Mouse (Mus musculus) right cerebral cortex, adult 2 months (tissue): ENCODE measurements around the gene Creld1.
A peak's percentile ranks its signal among the peaks of the same experiment; 100 is the strongest.

Source experiments
- DNase-seq, 2 experiments: peaks; one replicate each; pipeline ENCODE4 v3.0.0; 2021 to 2022; ENCODE audit warnings: low spot score in 2 of 2

Creld1 gene

DNA sequence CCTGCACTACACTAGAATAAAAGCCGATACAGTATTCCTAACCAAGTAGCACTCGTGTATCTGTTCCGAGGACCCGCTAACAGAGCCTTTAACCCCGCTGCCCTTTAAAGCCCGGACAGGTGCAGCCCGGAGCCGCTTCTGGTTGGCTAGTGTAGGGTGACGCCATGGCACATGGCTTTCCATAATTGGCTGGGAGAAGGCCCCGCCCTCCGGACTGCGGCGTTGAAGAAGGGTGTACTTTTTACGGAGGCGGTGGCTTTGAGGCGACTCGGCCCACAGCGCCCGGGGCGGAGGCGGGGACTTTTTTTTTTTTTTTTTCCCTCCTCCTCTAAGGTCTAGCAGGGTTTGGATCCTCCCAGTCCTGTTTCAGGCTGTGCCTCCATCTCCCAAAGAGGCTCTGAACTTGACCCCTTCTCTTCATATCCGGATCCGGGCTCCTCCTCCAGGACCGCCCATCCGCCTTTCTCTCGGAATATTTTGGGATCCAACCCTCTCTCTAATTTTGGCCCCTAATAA lies at the start of gene Creld1:
TSS of gene Creld1 (plus strand) at position 198 of the 516 bp plus-strand sequence.
- DNase-seq, result peak; percentile 94 to 95

DNA sequence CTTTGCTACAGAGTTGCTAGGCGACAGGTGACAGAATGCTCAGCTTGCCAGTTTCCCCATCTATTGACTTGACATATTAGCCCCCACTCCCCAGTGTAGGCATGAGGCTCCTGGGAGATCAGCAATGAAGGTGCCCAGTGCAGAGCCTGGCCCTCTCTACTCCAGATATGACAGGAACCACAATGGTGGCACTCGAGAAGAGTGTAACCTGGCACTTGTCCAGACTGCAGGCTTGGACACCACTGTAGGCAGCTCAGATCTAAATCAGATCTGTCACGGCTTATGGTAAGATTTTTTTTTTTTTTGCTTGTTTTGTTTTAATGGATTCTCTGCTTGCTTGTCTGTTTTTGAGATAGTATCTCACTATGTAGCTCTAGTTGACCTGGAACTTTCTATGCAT lies 49.4 kb upstream of the Creld1 start:
- no peak for DNase-seq

DNA sequence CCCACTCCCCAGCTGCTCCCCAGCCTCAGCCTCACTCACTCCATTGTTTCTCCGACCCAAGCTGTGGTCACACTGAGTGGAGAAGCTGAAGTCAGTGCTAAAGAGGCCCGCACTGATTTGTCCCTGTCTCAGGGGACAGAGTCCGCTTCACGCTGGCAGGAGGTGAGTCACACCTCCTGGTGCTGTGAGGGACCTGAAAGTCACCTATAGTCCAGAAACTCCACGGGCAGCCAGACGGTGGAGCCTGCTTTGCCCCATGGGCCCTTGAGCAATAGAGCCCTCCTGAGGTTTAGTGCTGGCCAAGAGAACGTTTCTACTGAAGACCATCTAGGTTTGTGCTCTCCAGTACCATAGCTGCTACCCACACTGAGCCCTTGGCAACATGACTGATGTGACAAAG lies 48.4 kb upstream of the Creld1 start:
- DNase-seq, result no peak

DNA sequence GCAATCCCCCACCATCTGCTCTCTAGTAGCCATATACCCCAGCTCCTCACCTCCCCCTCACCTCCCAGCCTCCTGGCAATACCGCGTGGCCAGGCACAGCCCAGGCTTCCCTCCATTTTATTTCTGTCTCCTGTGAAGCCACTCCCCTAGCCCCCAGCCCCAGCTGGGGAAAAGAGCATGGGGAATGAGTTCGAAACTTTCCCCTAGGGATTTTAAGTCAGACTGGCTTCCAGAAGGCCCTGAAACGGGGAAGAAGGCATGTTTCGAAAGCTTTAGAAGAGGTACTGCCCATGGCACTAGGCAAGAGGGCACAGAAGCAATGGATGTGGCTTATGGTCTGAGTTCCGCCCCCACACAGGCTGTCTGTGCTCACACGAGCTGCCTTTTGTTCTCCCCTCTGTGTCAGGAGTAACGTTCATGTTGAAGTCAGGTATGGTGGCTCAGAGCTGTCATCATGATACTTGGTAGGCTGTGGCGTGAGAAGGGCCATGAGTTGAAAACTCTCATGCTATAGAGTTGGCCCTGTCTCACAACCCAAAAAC lies 47.4 kb upstream of the Creld1 start, which contains the start of gene Cidec:
TSS of gene Cidec (minus strand) at position 97 of the 542 bp plus-strand sequence.
- no peak for DNase-seq

DNA sequence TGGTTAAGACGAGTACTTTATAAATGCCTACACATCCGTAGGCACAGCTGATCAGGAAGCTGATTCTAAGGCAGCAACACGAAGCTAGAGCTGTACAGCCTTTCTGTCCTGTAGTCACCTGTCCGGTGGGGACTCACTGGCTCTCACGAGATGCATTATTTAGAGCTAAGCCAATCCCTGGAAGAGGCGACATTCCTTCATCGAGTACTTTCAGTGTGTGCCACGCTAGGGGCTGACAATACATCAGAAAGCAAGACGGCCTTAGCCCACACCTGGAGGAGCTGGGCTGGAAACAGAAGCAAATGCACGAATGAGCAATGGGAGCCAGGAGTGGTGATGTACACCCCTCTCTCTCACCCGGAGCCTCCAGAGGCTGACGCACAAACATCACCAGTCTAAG lies 46.0 kb upstream of the Creld1 start:
- DNase-seq, result no peak

DNA sequence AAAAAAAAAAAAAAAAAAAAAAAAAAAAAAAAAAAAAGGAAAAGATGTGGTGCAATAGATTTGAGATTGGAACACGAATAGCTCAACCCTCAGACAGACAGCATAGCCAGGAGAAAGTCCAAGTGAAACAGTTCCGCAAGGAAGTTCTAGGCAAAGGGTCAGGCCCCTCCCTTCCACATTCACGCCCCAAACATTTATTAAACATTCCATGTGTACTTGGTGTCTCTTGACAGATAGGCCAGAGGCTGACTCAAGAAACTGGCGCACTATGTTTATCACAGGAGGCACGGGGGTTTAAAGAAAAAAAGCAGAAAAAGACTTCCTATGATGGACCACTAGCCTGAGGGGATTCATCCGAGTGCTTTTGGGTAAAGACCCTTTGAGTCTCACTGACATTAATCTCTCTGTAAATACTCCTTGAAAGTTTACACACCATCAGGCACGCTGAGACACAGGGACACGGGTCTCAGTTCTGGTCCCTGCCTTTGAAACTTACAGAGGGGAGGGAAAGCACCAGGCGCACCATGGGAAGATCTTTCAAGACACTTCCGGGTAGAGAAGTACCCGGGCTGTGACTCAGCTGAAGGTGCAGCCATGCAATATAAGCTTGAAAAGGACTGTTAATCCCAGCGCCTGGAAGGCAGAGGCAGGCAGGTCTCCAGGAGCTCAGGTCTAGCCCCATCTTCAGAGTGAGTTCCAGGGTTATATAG lies 44.2 kb upstream of the Creld1 start:
- no peak for DNase-seq

DNA sequence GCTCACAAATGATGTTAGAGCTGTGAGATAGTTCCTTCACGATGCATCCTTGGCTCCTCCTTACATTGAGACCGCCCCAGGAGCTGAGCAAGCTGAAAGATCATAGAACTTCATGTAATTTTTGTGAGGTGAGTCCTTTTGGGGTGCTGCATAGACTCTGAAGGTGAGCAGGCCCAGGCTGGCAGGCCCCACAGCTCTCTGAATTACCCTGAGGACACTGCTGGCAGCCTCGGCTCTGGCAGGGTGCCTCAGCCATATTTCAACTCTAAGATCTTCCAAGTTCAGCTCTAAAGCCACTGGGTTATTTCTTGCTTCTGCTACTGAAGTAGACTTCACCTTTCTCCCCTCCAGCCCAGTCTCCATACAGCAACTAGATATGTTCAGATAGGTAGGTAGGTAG lies 42.4 kb upstream of the Creld1 start:
- no peak for DNase-seq

DNA sequence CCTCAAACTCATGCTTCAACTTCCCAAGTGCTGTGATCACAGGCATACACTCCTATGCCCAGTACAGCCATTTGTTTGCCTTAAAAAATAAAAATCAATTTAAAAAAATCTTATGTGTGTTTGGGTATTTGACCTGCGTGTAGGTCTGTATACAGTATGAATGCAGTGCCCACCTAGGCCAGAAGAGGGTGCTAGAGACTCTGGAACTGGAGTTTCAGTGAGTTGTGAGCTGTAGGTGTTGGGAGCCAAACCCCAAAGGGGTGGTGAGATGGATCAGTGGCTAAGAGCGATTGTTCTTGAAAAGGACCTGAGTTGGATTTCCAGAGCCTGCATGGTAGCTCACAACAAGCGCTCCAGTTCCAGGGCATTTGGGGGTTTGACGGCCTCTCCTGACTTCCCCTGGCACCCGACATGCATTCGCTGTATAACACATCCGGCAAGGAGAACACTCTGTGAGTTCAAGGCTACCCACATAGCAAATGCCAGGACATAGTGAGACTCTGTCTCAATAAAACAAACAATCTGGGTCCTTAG lies 41.9 kb upstream of the Creld1 start:
- peak; percentile 76 to 79 for DNase-seq

DNA sequence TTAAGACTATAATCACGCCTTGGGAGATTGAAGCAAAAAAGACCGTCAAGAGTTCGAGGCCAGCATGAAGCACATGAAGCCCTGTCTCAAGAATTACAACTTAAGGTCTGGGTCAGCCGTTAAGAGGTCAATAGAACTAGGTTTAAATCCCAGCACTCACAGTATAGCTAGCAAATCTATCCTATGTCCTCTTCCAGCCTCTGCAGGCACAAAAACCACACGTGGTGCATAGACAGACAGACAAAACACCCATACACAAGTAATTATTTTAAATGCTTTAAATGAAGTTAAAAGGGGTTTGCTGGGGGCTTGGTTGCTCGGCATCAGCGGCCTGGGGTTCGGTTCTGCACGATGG lies 41.0 kb upstream of the Creld1 start:
- no peak for DNase-seq

DNA sequence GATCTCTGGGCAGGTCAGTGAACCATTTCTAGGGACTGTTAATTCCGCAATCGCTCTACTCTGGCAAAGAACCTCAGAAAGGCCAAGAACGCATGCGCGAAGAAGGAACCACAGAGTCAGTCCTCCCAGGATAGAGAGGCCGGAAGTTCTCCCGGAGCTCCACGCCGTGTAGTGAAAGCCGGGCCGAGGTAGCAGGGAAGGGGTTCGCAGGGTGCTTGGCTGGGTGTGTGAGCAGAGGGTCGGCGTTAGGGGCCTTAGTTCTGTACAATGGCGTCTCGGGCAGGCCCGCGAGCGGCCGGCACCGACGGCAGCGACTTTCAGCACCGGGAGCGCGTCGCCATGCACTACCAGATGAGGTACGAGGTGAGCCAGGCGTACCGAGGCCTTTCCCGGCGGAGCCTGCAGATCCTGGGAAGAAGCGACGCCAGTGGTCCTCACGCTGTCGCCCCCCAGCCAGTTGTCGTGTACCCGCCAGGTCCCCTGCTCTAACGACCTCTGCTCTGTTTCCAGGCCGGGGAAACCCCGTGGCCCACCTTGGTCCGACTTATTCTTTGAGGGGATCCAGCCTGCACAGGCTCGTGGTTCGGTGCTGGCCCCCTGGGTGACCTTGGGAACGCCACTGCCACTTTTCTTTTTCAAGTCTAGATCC lies 40.5 kb upstream of the Creld1 start, which contains the start of gene Jagn1:
TSS of gene Jagn1 (plus strand) at position 128 of the 649 bp plus-strand sequence.
- DNase-seq, result peak; percentile 94 to 96

DNA sequence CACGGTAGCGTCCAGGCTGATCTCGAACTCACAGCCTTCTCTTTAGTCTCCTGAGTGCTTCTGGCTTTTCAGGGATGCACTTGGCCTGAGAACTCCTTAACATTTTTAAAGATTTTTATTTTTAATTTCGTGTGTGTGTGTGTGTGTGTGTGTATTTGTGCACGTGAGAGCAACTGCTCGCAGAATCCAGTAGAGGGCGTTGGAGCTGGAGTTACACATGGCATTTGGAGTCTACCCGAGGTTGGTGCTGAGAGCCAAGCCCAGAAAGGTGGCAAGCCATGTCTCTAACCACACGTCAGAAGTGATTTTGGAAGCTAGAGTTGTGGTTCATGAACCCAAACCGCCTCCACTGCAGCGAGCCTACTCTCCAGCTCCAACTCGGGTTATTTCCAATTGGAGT lies 40.0 kb upstream of the Creld1 start:
- DNase-seq, result no peak

DNA sequence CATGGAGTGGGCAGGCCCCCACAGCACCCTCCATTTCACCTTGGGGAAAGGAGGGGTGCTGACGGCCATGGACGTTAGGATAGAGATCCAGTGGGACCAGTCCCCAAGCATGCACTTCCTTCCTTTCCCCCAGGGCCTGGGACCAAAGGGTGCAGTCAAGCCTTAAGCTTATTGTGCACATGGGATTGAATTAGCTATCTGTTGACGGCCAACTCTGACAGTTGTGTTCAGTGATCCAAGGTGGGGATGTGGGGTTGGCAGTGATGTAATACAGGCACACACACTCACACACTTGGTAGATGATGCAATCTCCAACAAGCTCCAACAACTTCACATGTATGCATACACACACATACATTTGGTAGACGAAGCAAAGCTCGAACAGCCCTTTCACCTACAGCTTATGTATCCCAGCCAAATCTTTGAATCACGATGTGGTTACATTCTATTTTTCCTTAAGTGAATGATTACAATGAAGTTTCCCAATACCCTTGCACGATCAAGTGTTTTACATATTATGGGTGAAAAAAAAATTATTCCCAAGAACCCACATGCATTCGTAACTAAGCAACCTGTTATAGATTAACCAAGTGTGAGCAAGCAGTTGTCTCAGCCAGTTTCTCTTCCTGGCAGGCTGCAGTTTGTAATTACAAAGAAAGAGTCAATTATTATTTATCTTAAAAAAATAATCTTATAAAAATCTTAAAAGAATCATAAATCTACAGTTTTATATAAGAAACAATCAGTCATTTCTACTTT lies 38.7 kb upstream of the Creld1 start:
- DNase-seq, result no peak

DNA sequence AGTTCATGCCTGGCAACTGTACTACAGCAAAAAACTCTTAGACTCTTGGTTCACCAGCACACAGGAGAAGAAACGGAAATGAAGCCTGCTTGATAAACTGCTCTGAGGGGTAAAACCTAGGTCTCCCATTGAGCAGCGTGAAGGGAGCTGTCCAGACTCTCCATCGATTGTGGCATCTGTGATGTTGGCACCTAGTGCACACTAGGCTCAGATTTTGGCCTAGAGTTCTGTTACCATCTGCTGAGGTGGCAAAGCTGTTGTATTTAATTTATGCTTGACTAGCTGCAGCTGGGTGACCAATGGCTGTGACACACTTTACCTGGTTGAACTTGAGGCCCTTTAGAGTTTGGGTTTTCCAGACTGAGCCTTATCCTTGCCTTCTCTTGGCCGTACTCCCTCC lies 35.5 kb upstream of the Creld1 start:
- no peak for DNase-seq

DNA sequence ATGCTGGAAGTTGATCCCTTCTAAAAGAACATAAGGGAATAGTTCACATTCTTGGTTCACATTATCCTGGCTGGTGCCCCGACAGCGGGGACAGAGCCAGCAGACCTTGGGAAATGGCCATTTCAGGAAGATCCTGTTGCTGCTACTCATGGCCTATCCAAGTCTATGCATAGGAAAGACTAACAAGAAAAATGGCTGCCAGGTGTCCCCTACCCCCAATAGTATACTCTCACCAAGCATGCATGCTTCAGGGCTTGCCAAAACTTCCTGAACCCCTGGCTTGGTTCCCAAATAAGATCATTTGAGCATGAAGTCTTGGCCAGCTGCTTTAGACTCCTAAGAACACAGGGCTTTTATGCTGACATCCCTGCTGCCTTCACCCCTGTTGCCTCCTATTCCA lies 31.3 kb upstream of the Creld1 start:
- no peak for DNase-seq

DNA sequence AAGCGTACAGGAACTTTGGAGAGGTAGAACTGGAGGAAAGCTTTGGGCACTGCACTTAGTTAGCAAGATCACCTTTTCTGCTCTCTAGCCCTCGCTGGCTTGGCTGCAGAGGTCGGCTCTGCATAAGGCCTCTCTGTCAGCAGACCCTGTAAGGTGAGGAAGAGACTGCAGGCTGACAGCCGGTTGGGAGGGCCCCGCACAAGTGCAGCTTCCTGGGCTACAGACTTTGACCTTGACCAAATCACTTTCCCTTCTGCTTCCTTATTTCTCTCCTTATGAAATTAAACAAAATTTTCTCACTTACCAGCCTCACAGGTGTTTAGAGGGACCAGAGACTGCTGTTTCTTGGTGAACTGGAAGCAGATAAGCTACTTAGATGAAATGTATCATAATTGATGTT lies 28.1 kb upstream of the Creld1 start:
- DNase-seq, result no peak

DNA sequence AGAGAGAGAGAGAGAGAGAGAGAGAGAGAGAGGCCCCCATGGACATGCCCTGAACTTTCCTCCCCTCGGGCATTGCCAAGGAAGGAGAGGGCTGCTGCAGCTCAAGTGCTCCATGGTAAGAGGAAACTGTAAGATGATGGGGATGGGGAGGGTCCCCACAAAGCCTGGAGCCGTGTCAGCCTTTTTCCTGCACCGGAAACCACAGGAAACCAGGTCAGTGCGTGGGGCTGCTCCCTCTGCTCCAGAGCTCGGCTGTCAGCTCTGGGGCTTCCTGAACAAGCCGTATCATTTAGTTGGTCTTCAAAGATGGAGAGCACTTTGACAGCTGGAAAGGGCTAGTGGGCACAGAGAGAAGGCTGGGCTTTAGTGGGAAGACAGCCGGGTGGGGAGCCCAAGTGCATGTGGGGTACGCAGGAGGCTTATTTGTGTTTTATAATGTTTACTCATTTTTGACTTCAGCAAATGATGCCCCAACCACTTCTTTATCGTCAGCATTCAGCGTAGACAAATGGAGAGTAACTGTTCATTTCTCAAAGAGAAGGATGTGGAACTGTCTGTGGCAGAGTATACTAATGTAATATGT lies 25.1 kb upstream of the Creld1 start, which contains the start of gene Il17re:
TSS of gene Il17re (plus strand) at position 533 of the 583 bp plus-strand sequence.
- DNase-seq, result no peak

DNA sequence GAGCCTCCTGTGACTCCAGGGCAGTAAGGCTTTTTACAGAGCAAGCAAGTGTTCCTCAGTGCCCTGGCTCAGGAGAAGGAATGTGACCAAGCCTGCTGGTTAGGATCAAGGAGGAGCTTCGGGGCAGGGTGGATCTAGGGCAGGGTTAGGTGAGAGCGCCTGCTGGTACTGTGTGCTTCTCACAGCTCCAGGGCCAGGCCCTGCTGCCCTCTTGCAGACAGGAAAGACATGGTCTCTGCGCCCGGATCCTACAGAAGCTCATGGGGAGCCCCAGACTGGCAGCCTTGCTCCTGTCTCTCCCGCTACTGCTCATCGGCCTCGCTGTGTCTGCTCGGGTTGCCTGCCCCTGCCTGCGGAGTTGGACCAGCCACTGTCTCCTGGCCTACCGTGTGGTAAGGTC lies 24.5 kb upstream of the Creld1 start:
- no peak for DNase-seq

DNA sequence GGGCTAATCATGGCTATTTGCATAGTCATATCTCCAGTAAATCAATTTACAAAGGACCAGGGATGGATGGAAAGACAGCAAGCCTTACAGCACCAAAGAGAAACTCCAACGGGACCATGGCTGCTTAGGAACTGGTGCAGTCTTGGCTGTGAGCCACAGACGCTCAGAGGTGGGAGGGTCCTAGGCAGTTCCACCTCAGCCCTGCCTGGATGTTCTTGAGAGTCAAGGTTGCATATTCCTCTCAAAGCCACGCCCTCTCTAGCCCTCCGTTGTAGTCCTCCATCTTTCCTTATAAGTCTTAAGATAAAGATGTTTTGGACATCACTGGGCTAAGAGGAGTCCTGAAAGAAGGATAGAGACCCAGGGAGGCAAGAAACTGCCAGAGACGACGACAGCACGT lies 19.1 kb upstream of the Creld1 start:
- no peak for DNase-seq

DNA sequence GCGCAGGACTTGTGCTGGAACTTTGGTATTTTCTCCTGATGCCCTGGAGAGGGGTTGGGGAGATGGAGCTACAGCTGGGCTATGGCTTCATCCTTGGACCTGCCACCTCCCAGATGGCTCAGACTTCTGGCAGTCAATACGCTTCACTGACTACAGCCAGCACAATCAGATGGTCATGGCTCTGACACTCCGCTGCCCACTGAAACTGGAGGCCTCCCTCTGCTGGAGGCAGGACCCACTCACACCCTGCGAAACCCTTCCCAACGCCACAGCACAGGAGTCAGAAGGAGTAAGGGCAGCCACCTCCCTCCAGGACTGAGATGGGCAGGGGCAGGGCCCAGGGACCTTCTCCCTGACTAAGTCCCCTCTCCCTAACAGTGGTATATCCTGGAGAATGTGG lies 17.5 kb upstream of the Creld1 start:
- no peak for DNase-seq

DNA sequence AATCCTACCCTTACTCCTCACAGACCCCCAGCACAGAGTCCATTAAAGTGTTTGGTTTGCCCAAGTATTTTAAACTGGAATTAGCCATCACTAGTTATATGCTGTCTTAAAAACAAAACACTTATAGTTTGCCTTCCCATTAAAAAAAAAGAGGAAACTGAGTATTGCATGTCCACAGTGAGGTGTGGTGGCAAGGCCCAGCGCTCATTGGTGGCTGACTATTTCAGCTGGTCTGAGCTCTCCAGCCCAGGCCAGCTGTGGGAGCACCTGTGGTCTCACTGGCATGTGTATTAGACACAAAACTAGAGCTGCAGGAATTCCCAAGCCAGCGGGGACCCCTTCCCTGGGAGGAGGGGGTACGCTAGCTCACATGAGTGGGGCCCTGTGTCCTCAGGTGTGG lies 14.6 kb upstream of the Creld1 start:
- no peak for DNase-seq

DNA sequence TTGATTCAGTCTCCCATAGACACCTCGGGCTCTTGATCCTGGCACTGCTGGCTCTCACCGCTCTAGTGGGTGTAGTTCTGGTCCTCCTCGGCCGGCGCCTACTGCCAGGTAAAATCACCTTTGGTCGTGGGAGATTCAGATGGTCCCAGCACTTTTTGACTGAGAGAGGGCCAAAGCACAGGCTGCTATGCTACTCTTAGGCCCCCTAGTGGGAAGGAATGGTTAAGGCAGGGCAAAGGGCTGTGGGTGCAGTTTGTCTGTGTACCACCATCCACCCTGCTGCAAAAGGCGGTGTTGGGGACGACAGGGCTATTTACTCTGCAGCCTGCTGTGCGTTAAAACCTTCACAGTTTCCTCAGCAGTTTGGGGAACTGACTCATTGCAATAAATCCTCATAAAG lies 14.1 kb upstream of the Creld1 start:
- peak; percentile 61 to 69 for DNase-seq

DNA sequence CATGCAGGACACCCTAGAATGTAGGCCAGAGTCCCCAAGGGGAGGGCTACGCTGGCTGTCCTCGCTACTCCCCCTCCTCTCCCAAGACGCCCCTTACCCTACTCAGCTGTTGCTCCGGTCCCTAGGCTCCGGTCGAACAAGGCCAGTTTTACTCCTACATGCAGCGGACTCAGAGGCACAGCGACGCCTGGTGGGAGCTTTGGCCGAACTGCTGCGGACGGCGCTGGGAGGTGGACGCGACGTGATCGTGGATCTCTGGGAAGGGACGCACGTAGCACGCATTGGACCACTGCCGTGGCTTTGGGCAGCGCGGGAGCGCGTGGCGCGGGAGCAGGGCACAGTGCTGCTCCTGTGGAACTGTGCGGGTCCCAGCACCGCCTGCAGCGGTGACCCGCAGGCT lies 13.7 kb upstream of the Creld1 start:
- peak; percentile 73 to 74 for DNase-seq
